Mouse (Mus musculus): ENCODE data around the gene Krt90.

- TF ChIP-seq POLR2A (IDR thresholded peaks at IDR 0.05; ENCODE audit: extremely low read depth, insufficient read depth, low read length) (no peak), CTCF (IDR thresholded peaks at IDR 0.05; ENCODE audit: extremely low read depth, insufficient read depth, low read length) (no peak)
These were observed 10.6 kb downstream of the Krt90 start for GRCm38 (mm10) chr15:101552188-101552587.
